Mouse (Mus musculus): ENCODE results near the gene Sash1.

DNA sequence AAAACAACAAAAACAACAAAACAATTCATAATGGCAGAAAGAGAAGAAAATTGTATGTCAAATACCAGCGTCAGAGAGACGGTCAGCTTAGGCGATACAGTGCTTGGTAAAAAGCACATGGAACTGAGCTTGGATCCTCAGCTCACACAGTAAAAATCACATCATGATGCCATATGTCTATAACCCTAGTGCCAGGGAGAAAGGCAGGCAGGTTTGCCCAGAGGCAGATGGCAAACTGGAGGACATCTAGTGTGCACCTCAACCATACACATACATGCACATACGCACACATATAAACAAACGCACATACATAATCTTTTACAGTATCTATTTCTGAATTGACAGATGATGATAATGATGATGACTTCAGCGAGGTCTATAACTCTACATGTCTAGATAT lies 96.8 kb downstream of the Sash1 start:
- no peak for TF ChIP-seq CTCF (IDR thresholded peaks at IDR 0.05; ENCODE audit: borderline replicate concordance, insufficient read depth, low read length)
- TF ChIP-seq POLR2A (IDR thresholded peaks at IDR 0.05; ENCODE audit: low read depth, low read length), result no peak

Measured in embryonic fibroblast, embryonic 13.5 days (primary cell).